Mouse (Mus musculus) embryonic facial prominence, embryonic 12.5 days (tissue): ENCODE data around the gene Zfp36l3. TPM values are rescaled to one million over a fixed set of nuclear protein-coding genes. Genes with fewer than 3 reads are reported as not detected.
"Not testable (repeated sequence)": the region's sequence is repeated elsewhere in the genome, so short reads cannot be mapped to it uniquely, and the experiment has no call there.

Experiments used
- ATAC-seq: fragments of 200-750 bp; cut with Nextera tagmentation; 2 replicates; pipeline ENCODE4 v1.8.0; 2017; ENCODE audit not compliant: insufficient number of reproducible peaks, insufficient read depth, low FRiP score, low TSS enrichment
- H3K27ac ChIP-seq: fragments of 300-500 bp; sonication (generic); 2 replicates; pipeline ENCODE4 v1.5.1; 2016; ENCODE audit warnings: mild to moderate bottlenecking
- H3K27me3 ChIP-seq: fragments of 300-500 bp; sonication (generic); 2 replicates; pipeline ENCODE4 v1.6.1; 2016; ENCODE audit warnings: mild to moderate bottlenecking, moderate library complexity
- H3K36me3 ChIP-seq: fragments of 300-500 bp; sonication (generic); 2 replicates; pipeline ENCODE4 v1.6.1; 2016; ENCODE audit warnings: mild to moderate bottlenecking
- H3K4me1 ChIP-seq: fragments of 300-500 bp; sonication (generic); 2 replicates; pipeline ENCODE4 v1.6.1; 2016
- H3K4me2 ChIP-seq: fragments of 300-500 bp; sonication (generic); replicated peaks from 2 replicates; pipeline ENCODE4 v1.6.1; 2016; ENCODE audit warnings: mild to moderate bottlenecking, moderate library complexity
- H3K4me3 ChIP-seq: fragments of 300-500 bp; sonication (generic); 2 replicates; pipeline ENCODE4 v1.5.1; 2016; ENCODE audit warnings: mild to moderate bottlenecking
- H3K9ac ChIP-seq: fragments of 300-500 bp; sonication (generic); 2 replicates; pipeline ENCODE4 v1.6.1; 2016; ENCODE audit warnings: mild to moderate bottlenecking, moderate library complexity
- H3K9me3 ChIP-seq: fragments of 300-500 bp; sonication (generic); 2 replicates; pipeline ENCODE4 v1.6.1; 2016; ENCODE audit warnings: mild to moderate bottlenecking, moderate library complexity
- WGBS: fragments of 180-500 bp; shearing (Covaris S2); methylation state at CpG from one replicate; pipeline ENCODE4 v1.1.7; 2016; 5-methylcytosine and 5-hydroxymethylcytosine counted together
- polyA plus RNA-seq: library from polyadenylated mRNA; unstranded; fragments of >200 nt; fragmentation: Nextera tagmentation; extraction: Ambion mirVana; gene quantifications from 2 replicates; pipeline ENCODE4 v1.2.1, GENCODE M21; 2016

The Zfp36l3 gene
- polyA plus RNA-seq, result not detected in 2 replicates

DNA sequence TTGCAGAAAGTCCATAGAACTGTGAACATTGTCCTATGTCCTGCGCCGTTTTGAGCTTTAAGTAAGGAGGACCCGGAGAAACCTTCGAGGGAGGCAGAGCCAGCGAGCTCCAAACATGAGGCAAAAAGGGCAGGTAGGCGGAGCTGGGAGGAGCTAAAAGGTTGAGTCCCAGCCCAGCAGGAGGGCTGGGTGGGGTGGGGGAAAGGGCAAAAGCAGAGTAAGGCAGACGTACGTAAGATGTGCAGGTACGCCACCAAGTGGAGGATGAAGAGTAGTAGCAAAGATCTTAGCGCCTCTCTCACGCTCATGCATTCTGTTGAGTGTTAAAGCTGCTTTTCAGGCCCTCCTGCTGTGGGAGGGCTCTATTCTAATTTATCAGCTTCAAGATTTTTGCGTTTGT, at the start of gene Zfp36l3:
Gene Zfp36l3 (minus strand): TSS at position 119 of the 400 bp plus-strand sequence.
- no peak for ATAC-seq
- Histone ChIP-seq H3K9ac (no peak within 1 kb of the TSS), H3K9me3 (no peaks in the 10 kb centered on the region), H3K4me3 (no peak within 1 kb of the TSS), H3K4me2 (no peak within 1 kb of the TSS), H3K4me1 (no peaks in the 10 kb centered on the region), H3K36me3 (no peaks in the 10 kb centered on the region), H3K27ac (no peak within 1 kb of the TSS), H3K27me3 (no peaks in the 10 kb centered on the region)
- WGBS, result 88% methylated on average over 12 of the region's 12 CpGs

- H3K4me1 ChIP-seq, result no peaks in the 10 kb centered on the region
- no peak overlapping the region for H3K27ac ChIP-seq
- H3K4me3 ChIP-seq, result no peak overlapping the region
- 48% methylated on average over 3 of the region's 3 CpGs for WGBS
- H3K9me3 ChIP-seq, result no peaks in the 10 kb centered on the region
- H3K27me3 ChIP-seq, result no peaks in the 10 kb centered on the region
- no peak overlapping the region for H3K4me2 ChIP-seq
- ATAC-seq, result no peak
- no peaks in the 10 kb centered on the region for H3K36me3 ChIP-seq
- no peak overlapping the region for H3K9ac ChIP-seq
These were observed 22.9 kb upstream of the Zfp36l3 start for GRCm38 (mm10) chrX:53799074-53799473.

DNA sequence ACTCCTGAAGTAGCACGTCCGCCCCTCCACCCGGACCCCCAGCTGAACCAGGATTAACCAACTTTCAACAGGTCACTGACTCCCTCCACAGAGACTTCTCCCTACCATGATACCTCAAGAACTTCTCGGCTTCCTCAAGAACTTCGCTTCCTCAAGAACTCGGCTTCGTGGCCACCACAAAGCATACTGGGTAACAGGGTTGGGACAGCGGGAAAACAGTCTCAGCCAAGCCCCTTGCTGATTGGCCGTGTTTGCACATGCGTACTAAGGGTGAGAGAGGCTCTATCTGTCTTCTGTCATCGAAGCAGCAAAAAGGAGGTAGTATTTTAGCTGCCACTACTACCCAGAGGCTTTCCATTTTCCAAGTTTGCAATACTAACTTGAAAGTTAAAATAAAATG, 21.3 kb upstream of the Zfp36l3 start, which contains the start of gene Xlr:
Gene Xlr (minus strand): TSS at position 188 of the 400 bp plus-strand sequence.
- H3K27me3 ChIP-seq, H3K4me1 ChIP-seq, ATAC-seq, H3K4me2 ChIP-seq, H3K9ac ChIP-seq, H3K27ac ChIP-seq, H3K9me3 ChIP-seq, H3K4me3 ChIP-seq, H3K36me3 ChIP-seq: not testable (repeated sequence)
- 79% methylated on average over 11 of the region's 11 CpGs for WGBS

DNA sequence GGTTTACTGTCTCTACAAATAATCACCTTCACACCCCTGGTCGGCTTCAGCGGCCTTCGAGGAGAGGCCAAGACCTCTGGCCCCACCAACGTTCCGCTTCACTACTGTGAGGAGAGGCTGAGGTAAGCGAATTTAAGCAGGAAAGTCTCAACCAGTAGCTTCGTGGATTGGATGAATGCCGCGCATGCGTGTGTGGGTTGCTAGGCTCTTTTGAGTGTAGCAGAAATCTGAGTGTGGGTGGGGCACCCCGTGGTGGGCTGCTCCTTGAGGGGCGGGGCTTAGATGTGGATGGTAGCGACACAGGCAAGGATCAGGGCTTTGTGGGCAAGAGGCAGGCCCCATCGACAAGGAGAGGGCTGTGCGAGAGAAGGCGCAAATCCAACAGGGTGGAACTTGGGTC, 18.5 kb downstream of the Zfp36l3 start, which contains the start of gene 1700013H16Rik:
Gene 1700013H16Rik (minus strand): TSS at position 96 of the 400 bp plus-strand sequence.
- H3K4me2 ChIP-seq, result no peak within 1 kb of the TSS
- H3K27me3 ChIP-seq, result no peaks in the 10 kb centered on the region
- 0 out of 2 replicates have a peak, but pooled peaks cover 3% of the 10 kb centered on the region for H3K9me3 ChIP-seq
- 92% methylated on average over 16 of the region's 16 CpGs for WGBS
- no peak within 1 kb of the TSS for H3K9ac ChIP-seq
- H3K4me3 ChIP-seq, result no peak within 1 kb of the TSS
- no peaks in the 10 kb centered on the region for H3K36me3 ChIP-seq
- no peak for ATAC-seq
- no peak within 1 kb of the TSS for H3K27ac ChIP-seq
- no peaks in the 10 kb centered on the region for H3K4me1 ChIP-seq

DNA sequence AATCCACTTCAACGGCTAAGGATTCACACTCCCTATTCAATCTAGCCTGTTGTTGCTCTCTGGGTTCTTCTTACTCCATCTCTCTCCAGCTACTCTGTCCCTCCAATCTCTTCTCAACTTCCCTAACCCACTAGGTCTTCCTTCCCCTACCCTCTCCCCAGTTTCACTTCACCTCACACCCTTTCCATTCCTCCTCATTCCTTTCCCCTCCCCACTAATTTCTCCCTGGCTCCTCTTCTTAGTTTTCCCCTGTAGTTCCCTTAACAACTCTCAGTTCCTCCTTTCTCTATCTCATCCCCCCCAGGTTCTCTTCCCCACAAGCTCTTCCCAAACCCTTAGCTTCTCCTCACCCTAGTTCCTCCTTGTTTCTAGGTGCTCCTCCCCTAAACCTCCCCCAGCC, 23.3 kb downstream of the Zfp36l3 start:
- H3K27ac ChIP-seq, result no peak overlapping the region
- no peaks in the 10 kb centered on the region for H3K4me1 ChIP-seq
- 0 out of 2 replicates have a peak, but pooled peaks cover 3% of the 10 kb centered on the region for H3K9me3 ChIP-seq
- no peak overlapping the region for H3K4me2 ChIP-seq
- no peak for ATAC-seq
- no peak overlapping the region for H3K9ac ChIP-seq
- H3K27me3 ChIP-seq, result no peaks in the 10 kb centered on the region
- no peaks in the 10 kb centered on the region for H3K36me3 ChIP-seq
- no peak overlapping the region for H3K4me3 ChIP-seq
- WGBS, result 83% methylated on average over 1 of the region's 1 CpGs

- no peak overlapping the region for H3K4me3 ChIP-seq
- no peak overlapping the region for H3K4me2 ChIP-seq
- H3K36me3 ChIP-seq, result no peaks in the 10 kb centered on the region
- no peaks in the 10 kb centered on the region for H3K27me3 ChIP-seq
- 89% methylated on average over 2 of the region's 2 CpGs for WGBS
- no peaks in the 10 kb centered on the region for H3K9me3 ChIP-seq
- no peaks in the 10 kb centered on the region for H3K4me1 ChIP-seq
- no peak for ATAC-seq
- no peak overlapping the region for H3K27ac ChIP-seq
- H3K9ac ChIP-seq, result no peak overlapping the region
These were observed 47.2 kb downstream of the Zfp36l3 start for GRCm38 (mm10) chrX:53728967-53729366.

- no peak within 1 kb of the TSS for H3K9ac ChIP-seq
- WGBS, result 78% methylated on average over 11 of the region's 11 CpGs
These were observed 51.6 kb downstream of the Zfp36l3 start, which contains the start of gene 4930502E18Rik for GRCm38 (mm10) chrX:53724596-53724995. 4930502E18Rik (plus strand) TSS chrX:53724826.

More at GRCm38 (mm10) chrX:53724596-53724995, 51.6 kb downstream of the Zfp36l3 start, which contains the start of gene 4930502E18Rik:
- ATAC-seq, result no peak
- H3K27ac ChIP-seq, result no peak within 1 kb of the TSS
- H3K27me3 ChIP-seq, result no peaks in the 10 kb centered on the region
- H3K4me1 ChIP-seq, result no peaks in the 10 kb centered on the region
- no peak within 1 kb of the TSS for H3K4me3 ChIP-seq
- H3K36me3 ChIP-seq, result no peaks in the 10 kb centered on the region
- H3K4me2 ChIP-seq, result no peak within 1 kb of the TSS
- no peaks in the 10 kb centered on the region for H3K9me3 ChIP-seq

Other genes with a start within 250 kb of the Zfp36l3 start
- 31.6 and 35.2 TPM in 2 replicates for gene Rtl8c, start 168.4 kb downstream of the Zfp36l3 start, polyA plus RNA-seq
- gene Gm14597, start 167.4 kb downstream of the Zfp36l3 start, polyA plus RNA-seq, result not detected in 2 replicates
- gene Rtl8a, start 132.7 kb downstream of the Zfp36l3 start, polyA plus RNA-seq, result 66.0 and 67.4 TPM in 2 replicates
- 63.4 and 66.2 TPM in 2 replicates for gene Rtl8b, start 106.0 kb downstream of the Zfp36l3 start, polyA plus RNA-seq
- gene 4930502E18Rik, start 51.6 kb downstream of the Zfp36l3 start, polyA plus RNA-seq, result 0.45 and 0.62 TPM in 2 replicates
- not detected in 2 replicates for gene 1700013H16Rik, start 18.6 kb downstream of the Zfp36l3 start, polyA plus RNA-seq
- 1.3 and 1.8 TPM in 2 replicates for gene Xlr, start 21.3 kb upstream of the Zfp36l3 start, polyA plus RNA-seq